Mouse (Mus musculus): Measurements from ENCODE around the gene Prl3a1.

Gene Prl3a1

GRCm38 (mm10) chr13:27259136-27259535 lies at the start of gene Prl3a1:
Gene Prl3a1 (plus strand): TSS chr13:27259436.
- no peak for DNase-seq (ENCODE audit: low read depth, low spot score)

- no peak for DNase-seq (ENCODE audit: low read depth, low spot score)
Measured at GRCm38 (mm10) chr13:27241547-27241946, 17.7 kb upstream of the Prl3a1 start, which contains the start of gene Prl3b1. Gene Prl3b1 (plus strand): TSS chr13:27241847.

GRCm38 (mm10) chr13:27312334-27313225 lies 53.3 kb downstream of the Prl3a1 start, which contains the start of gene Prl6a1:
Gene Prl6a1 (plus strand): TSS chr13:27312627.
- no peak for DNase-seq (ENCODE audit: low read depth, low spot score)
